ENCODE assay signal across 26 mouse cellular contexts in genomic region chr5:52008942-52009341, GRCm38 (mm10).
DNase-seq lines count a peak whose midpoint lies in the region; ATAC-seq lines count a peak whose summit lies in the region.
"Had no signal": no experiment of that assay in that cellular context is flagged by ENCODE, and none has a peak within 500 bp of the region (broad histone marks: within the 10 kb centered on the region; RNA-seq: fewer than 3 reads in every experiment).

No protein-coding gene starts in this region.

- no peaks in the 10 kb centered on the region for H3K4me1 ChIP-seq in hindbrain, embryonic 12.5 days
- H3K4me1 ChIP-seq: forebrain, embryonic 13.5 days; forebrain, embryonic 15.5 days had no signal

- H3K36me3 ChIP-seq in hindbrain, embryonic 12.5 days: no peaks in the 10 kb centered on the region
- H3K36me3 ChIP-seq: embryonic facial prominence, embryonic 13.5 days; forebrain, embryonic 15.5 days; G1E had no signal

- H3K4me3 ChIP-seq in hindbrain, embryonic 12.5 days: no peak overlapping the region
- H3K4me3 ChIP-seq: embryonic facial prominence, embryonic 13.5 days; forebrain, embryonic 13.5 days; forebrain, embryonic 15.5 days had no signal

- ATAC-seq in common myeloid progenitor, adult 5-6 weeks (replicated peaks; ENCODE audit: low read depth, poor library complexity, severe bottlenecking): peak; percentile 87
- peak; percentile 65 to 66; a peak in 3 of 4 replicates for ATAC-seq in hematopoietic stem cell, adult 5-6 weeks (replicated peaks in 1 of 2; ENCODE audit: insufficient read depth in 1 of 2, low FRiP score in 2 of 2, low TSS enrichment in 1 of 2, low read depth in 1 of 2, poor library complexity in 2 of 2, severe bottlenecking in 2 of 2)
- ATAC-seq in megakaryocyte progenitor cell, adult 5-6 weeks (replicated peaks; ENCODE audit: poor library complexity): peak; percentile 82
- ATAC-seq in hindbrain, embryonic 12.5 days (ENCODE audit: low FRiP score): no peak
- ATAC-seq: activated CD4-positive, CD25-positive, alpha-beta regulatory T cell, adult 4 months; CD4-positive, CD25-positive, alpha-beta regulatory T cell, adult 4 months; forebrain, embryonic 13.5 days; forebrain, embryonic 15.5 days; forebrain, postnatal 0 days; Patski had no signal

- H3K4me2 ChIP-seq in hindbrain, embryonic 12.5 days (replicated peaks): no peak overlapping the region
- H3K4me2 ChIP-seq: embryonic facial prominence, embryonic 13.5 days; forebrain, embryonic 13.5 days; forebrain, embryonic 15.5 days had no signal

- H3K27ac ChIP-seq in hindbrain, embryonic 12.5 days: no peak overlapping the region
- H3K27ac ChIP-seq: embryonic facial prominence, embryonic 13.5 days; forebrain, embryonic 13.5 days; forebrain, embryonic 15.5 days had no signal

- 88% methylated on average over 3 of the region's 3 CpGs for WGBS in hindbrain, embryonic 12.5 days

- DNase-seq in heart, adult 11 months: peak; percentile 8
- no peak for DNase-seq in heart, postnatal 36 days
- no peak for DNase-seq in left cerebral cortex, postnatal 4 days
- no peak for DNase-seq in left cerebral cortex, adult 8-10 months (ENCODE audit: low spot score in 2 of 2)
- DNase-seq: adrenal gland, adult 8-10 months; adrenal gland, postnatal 14 days; adrenal gland, postnatal 36 days; B cell, adult 2 months; cerebellum, adult 18-20 months; cerebellum, adult 8-10 months; cerebellum, adult 9-11 months; cerebellum, postnatal 14 days; cerebellum, postnatal 36 days; forebrain, postnatal 0 days had no signal

- no peaks in the 10 kb centered on the region for H3K9me3 ChIP-seq in hindbrain, embryonic 12.5 days (replicated peaks)
- H3K9me3 ChIP-seq: embryonic facial prominence, embryonic 13.5 days; forebrain, embryonic 13.5 days; forebrain, embryonic 15.5 days had no signal

- H3K27me3 ChIP-seq in hindbrain, embryonic 12.5 days: no peaks in the 10 kb centered on the region
- H3K27me3 ChIP-seq: CH12.LX; embryonic facial prominence, embryonic 13.5 days; forebrain, embryonic 13.5 days; forebrain, embryonic 15.5 days; Patski had no signal

- intact Hi-C loops in heart, postnatal 36 days (cut with DNase I): no loop called here
- intact Hi-C loops in left cerebral cortex, postnatal 4 days (cut with DNase I): no loop called here

- H3K9ac ChIP-seq in hindbrain, embryonic 12.5 days: no peak overlapping the region
- H3K9ac ChIP-seq: embryonic facial prominence, embryonic 13.5 days; forebrain, embryonic 13.5 days; forebrain, embryonic 15.5 days; forebrain, postnatal 0 days had no signal
